Mouse (Mus musculus) spleen, postnatal 36 days (tissue): ENCODE measurements around the gene Klk13.

Experiments used
- DNase-seq, 2 experiments: peaks; one replicate each; pipeline ENCODE4 v3.0.0; 2022; ENCODE audit warnings: low spot score in 2 of 2, mixed read lengths in 1 of 2

Klk13 gene

DNA sequence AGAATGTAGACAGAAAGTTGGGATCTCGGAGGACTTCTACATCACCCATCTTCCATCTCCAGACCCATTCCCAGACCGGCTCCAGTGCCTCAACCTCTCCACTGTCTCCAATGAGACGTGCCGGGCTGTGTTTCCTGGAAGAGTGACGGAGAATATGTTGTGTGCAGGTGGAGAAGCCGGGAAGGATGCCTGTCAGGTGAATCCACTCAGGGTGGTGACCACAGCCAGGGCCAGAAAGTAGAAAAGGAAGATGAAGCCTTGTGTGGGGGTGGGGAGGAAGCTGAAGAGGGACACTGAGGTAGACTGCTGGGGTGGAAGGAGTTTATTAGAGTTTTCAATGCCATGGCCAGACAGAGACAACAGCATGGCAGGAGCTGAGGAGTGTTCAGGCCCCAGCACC is 59.5 kb downstream of the Klk13 start:
- no peak for DNase-seq

DNA sequence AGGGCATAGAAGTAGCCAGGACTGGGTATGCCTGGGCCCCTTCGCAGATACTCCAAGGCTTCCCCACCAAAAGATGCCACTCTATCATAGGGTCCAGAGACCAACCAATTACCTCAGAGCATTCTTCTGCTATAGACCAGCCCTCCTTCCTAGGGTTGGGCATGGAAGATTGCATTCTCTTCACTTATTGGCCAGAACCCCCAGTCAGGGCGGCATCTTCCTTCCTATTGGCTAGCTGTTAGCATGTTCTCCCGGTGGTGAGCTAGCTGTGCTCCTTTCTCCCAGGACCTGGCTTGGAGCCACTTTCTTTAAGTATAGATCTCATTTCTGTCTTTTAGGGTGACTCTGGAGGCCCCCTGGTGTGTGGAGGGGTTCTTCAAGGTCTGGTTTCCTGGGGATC is 60.5 kb downstream of the Klk13 start:
- no peak for DNase-seq

DNA sequence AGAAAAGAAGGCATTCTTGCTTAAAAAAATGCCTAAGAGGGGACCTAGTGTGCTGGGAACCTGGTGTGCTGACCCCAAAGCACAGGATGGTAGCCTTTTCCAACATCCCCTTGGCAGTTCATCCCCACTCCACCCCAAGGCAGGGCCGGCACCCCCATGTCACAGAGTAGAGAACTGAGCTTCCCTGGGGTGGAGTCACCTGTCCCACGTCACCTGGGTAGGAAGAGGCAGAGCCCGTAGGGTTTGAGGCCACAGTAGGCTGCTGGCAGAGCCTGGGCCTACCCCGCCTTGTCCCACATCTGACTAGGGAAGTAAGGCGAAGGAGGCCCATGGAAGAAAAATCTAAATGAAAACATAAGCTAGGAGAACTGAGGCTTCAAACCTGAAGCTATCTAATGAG is 62.0 kb downstream of the Klk13 start, which contains the start of gene Klk11:
Gene Klk11 (plus strand): TSS at position 241 of the 400 bp plus-strand sequence.
- no peak for DNase-seq

DNA sequence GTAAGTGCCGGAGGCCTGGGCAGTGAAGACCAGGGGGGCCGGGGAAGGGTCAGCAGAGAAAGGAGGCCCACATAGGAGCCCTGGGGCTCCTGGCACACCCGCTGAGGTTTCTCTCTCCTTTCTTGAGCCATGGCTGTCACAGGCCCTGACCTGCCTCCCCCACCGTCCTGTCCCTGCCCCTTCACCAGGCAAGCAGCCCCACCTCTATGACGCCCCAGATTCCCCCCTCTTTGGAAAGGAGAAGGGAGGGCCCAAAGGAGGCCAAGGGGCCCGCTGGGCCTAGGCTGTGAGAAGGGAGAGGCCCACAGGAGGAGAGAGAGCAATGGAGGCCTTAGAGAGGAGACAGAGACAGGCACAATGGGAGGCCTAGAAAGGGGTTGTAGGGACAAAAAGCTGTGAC is 62.4 kb downstream of the Klk13 start:
- DNase-seq, result no peak

DNA sequence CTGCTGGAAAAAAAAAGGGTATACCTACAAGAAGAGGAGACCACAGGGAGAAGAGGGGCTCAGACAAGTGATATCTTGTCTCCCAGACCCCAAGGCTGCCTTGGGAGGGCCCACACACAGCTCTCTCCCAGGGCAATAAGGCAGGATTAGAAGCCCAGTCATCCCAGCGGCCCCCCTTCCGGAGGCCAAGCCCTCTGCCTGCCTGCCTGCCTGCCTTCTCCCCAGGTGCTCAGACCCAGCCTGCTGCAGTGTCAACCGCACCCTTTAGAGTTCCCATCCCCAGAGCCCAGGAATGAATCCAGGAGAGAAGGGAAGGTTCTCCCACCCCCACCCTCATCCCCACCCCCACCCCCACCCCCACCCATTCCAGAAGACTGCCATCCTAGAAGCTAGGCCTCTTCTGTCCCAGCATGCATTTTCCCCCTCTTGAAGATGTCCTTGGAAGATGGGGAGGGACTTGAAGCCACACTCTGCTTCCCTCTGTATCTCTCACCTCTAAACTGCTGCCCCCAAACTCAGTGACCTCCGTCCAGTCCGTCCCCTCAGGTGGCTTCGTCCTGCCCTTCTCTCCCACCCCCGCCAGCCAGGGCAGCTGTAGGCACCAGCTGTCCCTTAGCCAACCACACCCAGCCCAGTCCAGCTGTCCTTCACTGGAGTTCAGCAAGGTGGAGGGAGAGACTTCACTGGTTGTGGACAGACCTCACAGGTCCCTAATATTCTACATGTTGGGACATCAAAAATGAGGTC is 63.1 kb downstream of the Klk13 start:
- no peak for DNase-seq

DNA sequence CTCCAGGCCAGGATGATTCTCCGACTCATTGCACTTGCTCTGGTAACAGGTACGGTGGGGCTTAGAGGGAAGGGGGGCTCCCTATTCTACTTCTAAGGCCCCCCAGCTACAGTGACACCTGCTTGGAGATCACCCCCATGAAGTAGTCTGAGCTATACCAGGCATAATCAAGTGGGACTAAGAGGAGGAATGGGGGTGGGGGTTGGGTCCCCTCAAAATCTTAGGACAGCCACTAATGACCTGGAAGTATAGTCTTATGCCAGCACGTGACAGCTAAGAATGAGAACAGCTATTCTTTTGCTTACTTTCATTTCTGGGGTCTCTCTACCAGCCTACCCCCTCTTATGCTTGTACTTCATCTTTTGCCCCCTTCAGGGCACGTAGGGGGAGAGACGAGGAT is 64.1 kb downstream of the Klk13 start:
- DNase-seq, result no peak
